Mouse (Mus musculus) T-cell, adult 2 months (primary cell): ENCODE measurements around the gene Cabp7.
"Not testable (repeated sequence)": the region's sequence is repeated elsewhere in the genome, so short reads cannot be mapped to it uniquely, and the experiment has no call there.

Source experiments
- DNase-seq: peaks from one replicate; pipeline ENCODE4 v3.0.0; 2022; ENCODE audit warnings: low spot score

Cabp7 gene

GRCm38 (mm10) chr11:4747285-4747684 lies 707 bp upstream of the Cabp7 start:
- DNase-seq = no peak

- DNase-seq = no peak
Measured at GRCm38 (mm10) chr11:4745969-4746368, 609 bp downstream of the Cabp7 start.

GRCm38 (mm10) chr11:4744691-4745090 lies 1.9 kb downstream of the Cabp7 start:
- DNase-seq = no peak

GRCm38 (mm10) chr11:4740785-4741184 lies 5.8 kb downstream of the Cabp7 start:
- DNase-seq = no peak

- DNase-seq = no peak
Measured at GRCm38 (mm10) chr11:4738719-4739118, 7.9 kb downstream of the Cabp7 start.

GRCm38 (mm10) chr11:4737682-4738081 lies 8.9 kb downstream of the Cabp7 start:
- no peak for DNase-seq

GRCm38 (mm10) chr11:4736355-4736754 lies 10.2 kb downstream of the Cabp7 start:
- no peak for DNase-seq

- no peak for DNase-seq
Measured at GRCm38 (mm10) chr11:4734179-4734578, 12.4 kb downstream of the Cabp7 start.

- no peak for DNase-seq
Measured at GRCm38 (mm10) chr11:4731781-4732180, 14.8 kb downstream of the Cabp7 start.

- no peak for DNase-seq
Measured at GRCm38 (mm10) chr11:4730913-4731312, 15.7 kb downstream of the Cabp7 start.

GRCm38 (mm10) chr11:4730096-4730495 lies 16.5 kb downstream of the Cabp7 start:
- no peak for DNase-seq

- no peak for DNase-seq
Measured at GRCm38 (mm10) chr11:4729603-4730002, 17.0 kb downstream of the Cabp7 start.

GRCm38 (mm10) chr11:4721728-4722127 lies 24.9 kb downstream of the Cabp7 start:
- DNase-seq = no peak

GRCm38 (mm10) chr11:4720900-4721580 lies 25.5 kb downstream of the Cabp7 start:
- no peak for DNase-seq

- no peak for DNase-seq
Measured at GRCm38 (mm10) chr11:4720393-4720792, 26.2 kb downstream of the Cabp7 start.

- no peak for DNase-seq
Measured at GRCm38 (mm10) chr11:4719961-4720360, 26.6 kb downstream of the Cabp7 start.

- DNase-seq = no peak
Measured at GRCm38 (mm10) chr11:4718548-4718947, 28.0 kb downstream of the Cabp7 start.

- no peak for DNase-seq
Measured at GRCm38 (mm10) chr11:4716530-4717236, 29.9 kb downstream of the Cabp7 start.

GRCm38 (mm10) chr11:4715596-4715995 lies 31.0 kb downstream of the Cabp7 start:
- no peak for DNase-seq

- DNase-seq = no peak
Measured at GRCm38 (mm10) chr11:4714727-4715126, 31.9 kb downstream of the Cabp7 start.

- DNase-seq = no peak
Measured at GRCm38 (mm10) chr11:4712822-4713221, 33.8 kb downstream of the Cabp7 start.

GRCm38 (mm10) chr11:4710188-4710587 lies 36.4 kb downstream of the Cabp7 start:
- not testable (repeated sequence) for DNase-seq

- no peak for DNase-seq
Measured at GRCm38 (mm10) chr11:4705178-4705577, 41.4 kb downstream of the Cabp7 start.
